Mouse (Mus musculus) limb, embryonic 13.5 days (tissue): ENCODE measurements around the gene Cbfa2t3. TPM values are rescaled to one million over a fixed set of nuclear protein-coding genes. Genes with fewer than 3 reads are reported as not detected.

ENCODE experiments used
- ATAC-seq: fragments of 200-750 bp; cut with Nextera tagmentation; 2 replicates; pipeline ENCODE4 v1.8.0; 2017; ENCODE audit warnings: low read depth, moderate number of reproducible peaks, moderate TSS enrichment; ENCODE audit not compliant: low FRiP score
- H3K27ac ChIP-seq: fragments of 300-500 bp; sonication (generic); 2 replicates; pipeline ENCODE4 v1.5.1; 2015; ENCODE audit warnings: inconsistent platforms, mild to moderate bottlenecking, moderate library complexity
- H3K27me3 ChIP-seq: fragments of 300-500 bp; sonication (generic); 2 replicates; pipeline ENCODE4 v1.6.1; 2015; ENCODE audit warnings: mild to moderate bottlenecking, inconsistent platforms
- H3K36me3 ChIP-seq: fragments of 300-500 bp; sonication (generic); 2 replicates; pipeline ENCODE4 v1.6.1; 2015; ENCODE audit warnings: inconsistent platforms, mild to moderate bottlenecking, moderate library complexity
- H3K4me1 ChIP-seq: fragments of 300-500 bp; sonication (generic); 2 replicates; pipeline ENCODE4 v1.6.1; 2015; ENCODE audit warnings: inconsistent platforms
- H3K4me2 ChIP-seq: fragments of 300-500 bp; sonication (generic); replicated peaks from 2 replicates; pipeline ENCODE4 v1.6.1; 2015; ENCODE audit warnings: inconsistent platforms, mild to moderate bottlenecking, moderate library complexity
- H3K4me3 ChIP-seq: fragments of 300-500 bp; sonication (generic); 2 replicates; pipeline ENCODE4 v1.5.1; 2015; ENCODE audit warnings: moderate library complexity, mild to moderate bottlenecking, inconsistent platforms
- H3K9ac ChIP-seq: fragments of 300-500 bp; sonication (generic); 2 replicates; pipeline ENCODE4 v1.6.1; 2015; ENCODE audit warnings: mild to moderate bottlenecking, inconsistent platforms
- H3K9me3 ChIP-seq: fragments of 300-500 bp; sonication (generic); 2 replicates; pipeline ENCODE4 v1.6.1; 2016; ENCODE audit warnings: inconsistent platforms
- WGBS: fragments of 180-500 bp; shearing (Covaris S2); methylation state at CpG from one replicate; pipeline ENCODE4 v1.1.7; 2015; 5-methylcytosine and 5-hydroxymethylcytosine counted together
- polyA plus RNA-seq: library from polyadenylated mRNA; unstranded; fragments of >200 nt; fragmentation: Nextera tagmentation; extraction: Ambion mirVana; gene quantifications from 2 replicates; pipeline ENCODE4 v1.2.1, GENCODE M21; 2015

Cbfa2t3 gene
- polyA plus RNA-seq, 1 experiment from 2014 or later, result 4.3 TPM

- H3K4me1 ChIP-seq, result peaks cover 9% of the 10 kb centered on the region
- peaks cover 12% of the 10 kb centered on the region for H3K27me3 ChIP-seq
- H3K27ac ChIP-seq, result no peak overlapping the region
- no peak for ATAC-seq
- no peaks in the 10 kb centered on the region for H3K9me3 ChIP-seq
- no peak overlapping the region for H3K9ac ChIP-seq
- H3K4me3 ChIP-seq, result no peak overlapping the region
- no peak overlapping the region for H3K4me2 ChIP-seq
- 60% methylated on average over 3 of the region's 3 CpGs for WGBS
- H3K36me3 ChIP-seq, result no peaks in the 10 kb centered on the region
Observed at GRCm38 (mm10) chr8:122735110-122735509, 36.2 kb upstream of the Cbfa2t3 start.

GRCm38 (mm10) chr8:122728630-122729029 is 29.7 kb upstream of the Cbfa2t3 start:
- Histone ChIP-seq H3K4me3 (no peak overlapping the region), H3K27ac (no peak overlapping the region), H3K4me2 (no peak overlapping the region), H3K9ac (peak overlapping the region; percentile 26), H3K27me3 (no peaks in the 10 kb centered on the region; the same call in 1 of the 2 replicates), H3K4me1 (peaks cover 12% of the 10 kb centered on the region), H3K36me3 (no peaks in the 10 kb centered on the region), H3K9me3 (no peaks in the 10 kb centered on the region)
- ATAC-seq, result no peak
- 8% methylated on average over 3 of the region's 3 CpGs for WGBS

DNA sequence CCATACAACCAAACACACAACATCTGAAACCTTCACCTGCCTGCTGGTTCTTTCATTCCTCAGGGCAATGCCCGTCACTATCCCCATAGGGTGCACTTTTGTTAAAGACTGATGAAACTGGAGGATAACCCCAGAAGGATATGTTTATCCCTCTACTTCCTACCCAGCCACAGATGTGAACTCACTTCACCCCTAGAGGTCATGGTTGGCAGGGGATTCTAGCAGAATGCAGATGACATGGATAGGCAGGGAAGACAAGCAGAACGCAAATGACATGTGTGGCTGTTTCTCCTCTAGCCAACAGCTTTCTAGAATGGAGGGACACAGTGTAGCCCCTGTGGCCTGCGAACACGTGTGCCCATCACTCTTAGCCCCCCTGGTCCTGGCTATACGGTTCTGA is 28.5 kb upstream of the Cbfa2t3 start:
- no peak for ATAC-seq
- Histone ChIP-seq H3K4me1 (peaks cover 12% of the 10 kb centered on the region), H3K36me3 (no peaks in the 10 kb centered on the region), H3K4me3 (no peak overlapping the region), H3K27ac (no peak overlapping the region), H3K4me2 (no peak overlapping the region), H3K27me3 (peaks cover 3% of the 10 kb centered on the region), H3K9me3 (no peaks in the 10 kb centered on the region), H3K9ac (no peak overlapping the region)
- WGBS, result 67% methylated on average over 5 of the region's 5 CpGs

GRCm38 (mm10) chr8:122726789-122727188 is 27.9 kb upstream of the Cbfa2t3 start:
- H3K27ac ChIP-seq, result no peak overlapping the region
- no peak overlapping the region for H3K4me3 ChIP-seq
- peaks cover 10% of the 10 kb centered on the region for H3K27me3 ChIP-seq
- no peaks in the 10 kb centered on the region for H3K9me3 ChIP-seq
- H3K4me1 ChIP-seq, result peaks cover 12% of the 10 kb centered on the region
- H3K36me3 ChIP-seq, result no peaks in the 10 kb centered on the region
- no peak for ATAC-seq
- H3K4me2 ChIP-seq, result no peak overlapping the region
- H3K9ac ChIP-seq, result no peak overlapping the region
- 69% methylated on average over 2 of the region's 2 CpGs for WGBS

- Histone ChIP-seq H3K4me1 (peaks cover 16% of the 10 kb centered on the region), H3K4me3 (no peak overlapping the region), H3K27me3 (peaks cover 26% of the 10 kb centered on the region), H3K27ac (no peak overlapping the region), H3K4me2 (no peak overlapping the region), H3K9ac (no peak overlapping the region), H3K9me3 (no peaks in the 10 kb centered on the region), H3K36me3 (no peaks in the 10 kb centered on the region)
- ATAC-seq, result no peak
- WGBS, result 85% methylated on average over 6 of the region's 6 CpGs
Observed at GRCm38 (mm10) chr8:122725187-122725586, 26.3 kb upstream of the Cbfa2t3 start.

DNA sequence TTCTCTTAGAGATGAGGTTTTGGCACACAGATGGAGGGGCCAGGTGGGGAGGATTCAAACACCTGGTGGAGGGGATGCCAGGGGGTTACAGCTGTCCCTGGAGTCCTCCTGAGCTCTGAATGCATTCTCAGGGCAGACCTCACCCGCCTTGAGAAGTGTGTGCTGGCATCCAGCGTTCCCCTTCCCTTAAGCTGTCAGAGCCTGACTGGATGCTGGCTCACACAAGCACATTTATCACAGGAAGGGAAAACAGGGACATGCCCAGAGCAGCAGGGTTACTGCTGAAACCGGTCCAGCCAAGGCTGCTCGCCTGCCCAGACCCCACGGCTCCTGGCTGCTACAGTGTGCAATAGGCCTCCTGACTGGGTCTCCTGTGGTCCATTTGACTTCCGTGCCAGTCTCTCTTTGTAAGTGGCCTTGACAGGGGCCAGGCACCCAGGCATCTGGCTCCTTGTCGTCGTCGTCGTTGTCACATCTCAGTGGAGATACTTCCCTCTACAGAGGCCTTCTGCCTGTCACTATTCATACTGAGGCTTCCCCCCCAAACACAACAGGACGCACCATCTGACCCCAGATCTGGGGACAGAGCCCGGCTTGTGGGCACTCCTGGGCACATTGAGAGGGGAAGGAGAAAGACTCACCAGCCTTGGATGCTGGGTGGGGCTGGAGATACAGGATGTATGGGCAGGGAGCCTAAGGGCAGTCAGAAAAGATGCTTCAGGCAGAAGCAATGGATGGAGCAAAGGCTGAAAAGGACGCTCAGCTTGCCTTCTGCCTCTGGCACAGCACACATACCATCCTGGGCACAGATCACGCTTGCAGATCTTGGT is 22.1 kb upstream of the Cbfa2t3 start:
- no peak overlapping the region for H3K27ac ChIP-seq
- H3K36me3 ChIP-seq, result no peaks in the 10 kb centered on the region
- no peaks in the 10 kb centered on the region for H3K9me3 ChIP-seq
- H3K27me3 ChIP-seq, result peaks cover 40% of the 10 kb centered on the region
- no peak for ATAC-seq
- H3K9ac ChIP-seq, result no peak overlapping the region
- 59% methylated on average over 14 of the region's 14 CpGs for WGBS
- no peak overlapping the region for H3K4me3 ChIP-seq
- peak overlapping the region; percentile 50 for H3K4me2 ChIP-seq
- H3K4me1 ChIP-seq, result peaks cover 8% of the 10 kb centered on the region

- H3K4me3 ChIP-seq, result peak overlapping the region; percentile 8; the same call in 1 of the 2 replicates
- ATAC-seq, result no peak; the same call in 1 of the 2 replicates
- H3K27me3 ChIP-seq, result peaks cover 40% of the 10 kb centered on the region
Observed at GRCm38 (mm10) chr8:122720070-122720729, 21.3 kb upstream of the Cbfa2t3 start.

DNA sequence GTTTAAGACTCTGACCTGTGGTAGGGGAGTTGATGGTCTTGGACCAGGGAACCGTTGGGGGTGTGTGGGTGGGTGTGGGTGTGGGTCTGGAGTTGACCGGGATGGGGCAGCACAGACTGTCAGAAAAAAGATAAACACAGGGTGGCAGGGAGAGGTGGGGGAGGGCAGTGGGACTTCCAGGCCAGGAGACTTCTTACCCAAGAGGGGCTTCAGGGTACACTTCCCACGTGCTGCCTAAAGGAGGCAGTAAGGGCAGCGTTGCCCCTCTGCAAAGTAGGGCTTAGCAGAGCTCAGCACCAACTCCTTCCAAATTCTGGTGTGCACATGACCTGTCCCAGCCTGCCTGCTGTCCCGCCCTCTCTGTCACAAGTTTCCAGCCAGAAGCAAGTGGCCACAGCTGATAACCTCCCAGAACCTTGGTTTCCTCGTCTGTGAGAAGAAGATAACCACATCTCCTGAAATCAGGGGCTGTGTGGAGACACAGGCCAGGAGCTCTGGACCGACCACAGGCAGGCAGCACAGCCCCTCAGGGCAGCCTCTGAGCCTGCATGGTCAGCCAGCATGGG is 20.7 kb upstream of the Cbfa2t3 start:
- H3K9ac ChIP-seq, result no peak overlapping the region
- no peak overlapping the region for H3K4me2 ChIP-seq
- H3K36me3 ChIP-seq, result no peaks in the 10 kb centered on the region
- no peaks in the 10 kb centered on the region for H3K9me3 ChIP-seq
- peak; percentile 48; the same call in 1 of the 2 replicates for ATAC-seq
- peaks cover 8% of the 10 kb centered on the region for H3K4me1 ChIP-seq
- 31% methylated on average over 7 of the region's 7 CpGs for WGBS
- no peak overlapping the region for H3K4me3 ChIP-seq
- H3K27ac ChIP-seq, result no peak overlapping the region
- H3K27me3 ChIP-seq, result peaks cover 40% of the 10 kb centered on the region

More at GRCm38 (mm10) chr8:122720070-122720729, 21.3 kb upstream of the Cbfa2t3 start:
- Histone ChIP-seq H3K9ac (no peak overlapping the region), H3K36me3 (no peaks in the 10 kb centered on the region), H3K4me2 (peak overlapping the region; percentile 50), H3K27ac (no peak overlapping the region), H3K9me3 (no peaks in the 10 kb centered on the region), H3K4me1 (peaks cover 8% of the 10 kb centered on the region)
- 16% methylated on average over 25 of the region's 25 CpGs for WGBS

DNA sequence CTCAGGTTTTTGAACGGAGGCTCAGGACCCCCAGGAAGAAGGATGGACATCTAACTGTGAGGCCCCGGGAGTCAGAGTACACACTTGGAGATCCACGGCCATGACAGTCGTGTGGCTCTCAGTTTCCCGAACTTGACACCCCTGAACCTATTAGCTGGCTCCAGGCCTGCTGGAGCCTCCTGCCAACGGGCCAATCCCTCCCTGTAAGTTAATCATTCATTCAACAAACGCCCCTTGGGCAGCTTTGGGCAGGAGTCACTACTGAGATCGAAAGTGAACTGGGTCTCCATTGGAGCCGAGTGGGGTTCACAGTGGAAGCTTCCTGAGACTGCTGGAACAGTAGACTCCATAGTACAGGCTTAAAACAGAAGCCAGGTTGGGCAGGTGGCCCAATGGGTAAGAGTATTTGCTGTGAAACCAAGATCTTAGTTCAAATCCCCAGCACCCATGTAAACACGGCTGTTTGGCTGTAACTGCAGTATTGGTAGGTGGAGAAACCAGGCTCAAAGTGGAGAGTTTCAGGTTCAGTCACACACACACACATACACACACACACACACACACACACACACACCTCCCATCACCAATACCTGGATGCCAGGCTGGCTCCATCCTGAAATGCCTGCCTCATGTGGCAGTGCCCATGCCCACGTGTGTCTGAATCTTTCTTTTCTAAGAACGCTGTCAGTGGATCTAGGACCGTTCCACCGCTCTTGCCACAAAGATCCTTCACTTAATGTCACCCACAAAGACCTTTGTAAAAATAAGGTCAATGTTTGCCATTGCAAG is 20.0 kb upstream of the Cbfa2t3 start:
- peaks cover 40% of the 10 kb centered on the region for H3K27me3 ChIP-seq
- no peak overlapping the region for H3K4me3 ChIP-seq
- no peaks in the 10 kb centered on the region for H3K36me3 ChIP-seq
- no peak for ATAC-seq
- H3K9me3 ChIP-seq, result no peaks in the 10 kb centered on the region
- peaks cover 8% of the 10 kb centered on the region for H3K4me1 ChIP-seq
- H3K9ac ChIP-seq, result no peak overlapping the region
- H3K27ac ChIP-seq, result no peak overlapping the region
- WGBS, result 82% methylated on average over 14 of the region's 14 CpGs
- H3K4me2 ChIP-seq, result no peak overlapping the region

- H3K36me3 ChIP-seq, result no peaks in the 10 kb centered on the region
- WGBS, result 70% methylated on average over 10 of the region's 10 CpGs
- no peak overlapping the region for H3K4me3 ChIP-seq
- ATAC-seq, result no peak
- no peaks in the 10 kb centered on the region for H3K9me3 ChIP-seq
- peaks cover 40% of the 10 kb centered on the region for H3K27me3 ChIP-seq
- H3K9ac ChIP-seq, result no peak overlapping the region
- no peak overlapping the region for H3K4me2 ChIP-seq
- no peak overlapping the region for H3K27ac ChIP-seq
- peaks cover 8% of the 10 kb centered on the region for H3K4me1 ChIP-seq
Observed at GRCm38 (mm10) chr8:122717869-122718509, 19.1 kb upstream of the Cbfa2t3 start.

DNA sequence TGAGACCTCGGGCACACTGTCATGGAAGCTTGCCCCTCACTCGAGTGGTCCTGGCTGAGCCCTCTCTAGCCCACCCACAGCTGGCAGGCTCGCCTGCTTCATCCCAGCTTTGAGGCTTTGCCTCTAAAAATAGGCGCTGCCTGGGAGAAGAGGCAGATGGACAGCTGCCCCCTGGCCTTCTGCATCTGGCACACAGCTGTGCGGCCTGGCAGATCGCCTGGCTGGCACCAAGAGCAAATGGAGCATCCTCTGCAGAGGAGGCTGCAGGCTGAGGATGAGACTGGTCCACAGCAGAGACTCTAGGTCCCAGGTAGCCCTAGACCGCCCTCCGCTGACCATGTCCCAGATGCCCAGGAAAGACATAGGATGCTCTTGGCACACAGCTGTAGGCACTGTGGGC is 17.7 kb upstream of the Cbfa2t3 start:
- peaks cover 28% of the 10 kb centered on the region for H3K27me3 ChIP-seq
- no peak overlapping the region for H3K4me2 ChIP-seq
- H3K27ac ChIP-seq, result no peak overlapping the region
- H3K36me3 ChIP-seq, result no peaks in the 10 kb centered on the region
- no peaks in the 10 kb centered on the region for H3K9me3 ChIP-seq
- H3K4me3 ChIP-seq, result no peak overlapping the region
- WGBS, result 68% methylated on average over 8 of the region's 8 CpGs
- no peak for ATAC-seq
- peaks cover 11% of the 10 kb centered on the region for H3K4me1 ChIP-seq
- H3K9ac ChIP-seq, result 0 out of 2 replicates have a peak overlapping the region, but pooled peaks have one; percentile 19
